Mouse (Mus musculus) hindbrain, embryonic 15.5 days (tissue): Measurements from ENCODE around the gene 3110082J24Rik. TPM values are rescaled to one million over a fixed set of nuclear protein-coding genes. Genes with fewer than 3 reads are reported as not detected.

Source experiments
- ATAC-seq: fragments of 200-750 bp; cut with Nextera tagmentation; 2 replicates; pipeline ENCODE4 v1.8.0; 2017; ENCODE audit warnings: low read depth, moderate number of reproducible peaks, moderate TSS enrichment; ENCODE audit not compliant: low FRiP score
- H3K27ac ChIP-seq: fragments of 300-500 bp; sonication (generic); replicated peaks from 2 replicates; pipeline ENCODE4 v1.5.1; 2015; ENCODE audit warnings: mild to moderate bottlenecking, inconsistent platforms
- H3K27me3 ChIP-seq: fragments of 300-500 bp; sonication (generic); 2 replicates; pipeline ENCODE4 v1.6.1; 2015; ENCODE audit warnings: control low read depth, inconsistent platforms
- H3K36me3 ChIP-seq: fragments of 300-500 bp; sonication (generic); 2 replicates; pipeline ENCODE4 v1.6.1; 2015; ENCODE audit warnings: control low read depth, inconsistent platforms
- H3K4me1 ChIP-seq: fragments of 300-500 bp; sonication (generic); replicated peaks from 2 replicates; pipeline ENCODE4 v1.6.1; 2015; ENCODE audit warnings: control low read depth, inconsistent platforms
- H3K4me2 ChIP-seq: fragments of 300-500 bp; sonication (generic); 2 replicates; pipeline ENCODE4 v1.6.1; 2015; ENCODE audit warnings: moderate library complexity, mild to moderate bottlenecking, inconsistent platforms
- H3K4me3 ChIP-seq: fragments of 300-500 bp; sonication (generic); 2 replicates; pipeline ENCODE4 v1.5.1; 2015; ENCODE audit warnings: mild to moderate bottlenecking, inconsistent platforms
- H3K9ac ChIP-seq: fragments of 300-500 bp; sonication (generic); 2 replicates; pipeline ENCODE4 v1.6.1; 2015; ENCODE audit warnings: inconsistent platforms
- H3K9me3 ChIP-seq: fragments of 300-500 bp; sonication (generic); 2 replicates; pipeline ENCODE4 v1.6.1; 2016; ENCODE audit warnings: control low read depth, inconsistent platforms
- WGBS: fragments of 180-500 bp; shearing (Covaris S2); methylation state at CpG from one replicate; pipeline ENCODE4 v1.1.7; 2015; 5-methylcytosine and 5-hydroxymethylcytosine counted together
- polyA plus RNA-seq: library from polyadenylated mRNA; unstranded; fragments of >200 nt; fragmentation: Nextera tagmentation; extraction: Ambion mirVana; gene quantifications from 2 replicates; pipeline ENCODE4 v1.2.1, GENCODE M21; 2015

The 3110082J24Rik gene
- 3.2 and 5.3 TPM in 2 replicates for polyA plus RNA-seq

- H3K36me3 ChIP-seq = no peaks in the 10 kb centered on the region
- H3K4me2 ChIP-seq = peak within 1 kb of the TSS; percentile 98
- H3K4me3 ChIP-seq = peak within 1 kb of the TSS; percentile 65
- peak; percentile 47; the same call in 1 of the 2 replicates for ATAC-seq
- no peaks in the 10 kb centered on the region for H3K27me3 ChIP-seq
- H3K4me1 ChIP-seq = peaks cover 55% of the 10 kb centered on the region
- no peaks in the 10 kb centered on the region for H3K9me3 ChIP-seq
- peak within 1 kb of the TSS; percentile 82 for H3K27ac ChIP-seq
- H3K9ac ChIP-seq = peak within 1 kb of the TSS; percentile 73
- WGBS = 0% methylated on average over 29 of the region's 29 CpGs
Measured at GRCm38 (mm10) chr5:30105668-30106300, at the start of gene 3110082J24Rik. 3110082J24Rik (minus strand) TSS chr5:30106086.

- Histone ChIP-seq H3K27ac (peak overlapping the region; percentile 93), H3K36me3 (no peaks in the 10 kb centered on the region), H3K9me3 (no peaks in the 10 kb centered on the region), H3K27me3 (no peaks in the 10 kb centered on the region), H3K9ac (peak overlapping the region; percentile 92), H3K4me2 (peak overlapping the region; percentile 77), H3K4me1 (peaks cover 30% of the 10 kb centered on the region), H3K4me3 (peak overlapping the region; percentile 93)
- WGBS = under 1% methylated on average over 31 of the region's 31 CpGs
- peak; percentile 73 for ATAC-seq
Measured at GRCm38 (mm10) chr5:30155395-30155792, 49.5 kb upstream of the 3110082J24Rik start.

- ATAC-seq = peak; percentile 91
- no peaks in the 10 kb centered on the region for H3K36me3 ChIP-seq
- under 1% methylated on average over 53 of the region's 53 CpGs for WGBS
- H3K9me3 ChIP-seq = no peaks in the 10 kb centered on the region
- peaks cover 30% of the 10 kb centered on the region for H3K4me1 ChIP-seq
- H3K4me2 ChIP-seq = peak within 1 kb of the TSS; percentile 77
- no peaks in the 10 kb centered on the region for H3K27me3 ChIP-seq
- H3K27ac ChIP-seq = peak within 1 kb of the TSS; percentile 93
- H3K4me3 ChIP-seq = peak within 1 kb of the TSS; percentile 93
- H3K9ac ChIP-seq = peak within 1 kb of the TSS; percentile 92
Measured at GRCm38 (mm10) chr5:30154474-30155394, 48.8 kb upstream of the 3110082J24Rik start, which contains the start of the genes Hadha and Hadhb. Hadha (minus strand) TSS chr5:30155162. Hadhb (plus strand) TSS chr5:30155248.

- H3K4me2 ChIP-seq = peak overlapping the region; percentile 77
- no peaks in the 10 kb centered on the region for H3K36me3 ChIP-seq
- H3K4me3 ChIP-seq = peak overlapping the region; percentile 93
- H3K9ac ChIP-seq = peak overlapping the region; percentile 92
- no peak overlapping the region; the same call in 1 of the 2 replicates for H3K27ac ChIP-seq
- no peaks in the 10 kb centered on the region for H3K9me3 ChIP-seq
- 22% methylated on average over 4 of the region's 4 CpGs for WGBS
- H3K27me3 ChIP-seq = no peaks in the 10 kb centered on the region
- peaks cover 30% of the 10 kb centered on the region for H3K4me1 ChIP-seq
- ATAC-seq = no peak
Measured at GRCm38 (mm10) chr5:30154013-30154412, 48.1 kb upstream of the 3110082J24Rik start.

GRCm38 (mm10) chr5:30153222-30153621, 47.3 kb upstream of the 3110082J24Rik start:
- Histone ChIP-seq H3K27me3 (no peaks in the 10 kb centered on the region), H3K4me2 (peak overlapping the region; percentile 77; the same call in 1 of the 2 replicates), H3K36me3 (no peaks in the 10 kb centered on the region), H3K27ac (no peak overlapping the region), H3K9ac (no peak overlapping the region), H3K9me3 (no peaks in the 10 kb centered on the region), H3K4me1 (peaks cover 30% of the 10 kb centered on the region), H3K4me3 (no peak overlapping the region)
- WGBS = 89% methylated on average over 2 of the region's 2 CpGs
- ATAC-seq = no peak

GRCm38 (mm10) chr5:30152413-30152812, 46.5 kb upstream of the 3110082J24Rik start:
- Histone ChIP-seq H3K4me3 (no peak overlapping the region), H3K9ac (no peak overlapping the region), H3K27me3 (no peaks in the 10 kb centered on the region), H3K27ac (no peak overlapping the region), H3K4me2 (no peak overlapping the region), H3K36me3 (no peaks in the 10 kb centered on the region), H3K4me1 (peaks cover 30% of the 10 kb centered on the region), H3K9me3 (no peaks in the 10 kb centered on the region)
- 81% methylated on average over 1 of the region's 1 CpGs for WGBS
- ATAC-seq = no peak

GRCm38 (mm10) chr5:30152007-30152406, 46.1 kb upstream of the 3110082J24Rik start:
- peaks cover 30% of the 10 kb centered on the region for H3K4me1 ChIP-seq
- H3K9ac ChIP-seq = no peak overlapping the region
- no peak overlapping the region for H3K4me2 ChIP-seq
- 69% methylated on average over 4 of the region's 4 CpGs for WGBS
- no peak overlapping the region for H3K4me3 ChIP-seq
- H3K36me3 ChIP-seq = no peaks in the 10 kb centered on the region; the same call in 1 of the 2 replicates
- H3K9me3 ChIP-seq = no peaks in the 10 kb centered on the region
- H3K27me3 ChIP-seq = no peaks in the 10 kb centered on the region
- ATAC-seq = no peak
- no peak overlapping the region for H3K27ac ChIP-seq

GRCm38 (mm10) chr5:30148133-30148920, 42.4 kb upstream of the 3110082J24Rik start:
- no peaks in the 10 kb centered on the region for H3K27me3 ChIP-seq
- no peak overlapping the region for H3K9ac ChIP-seq
- H3K36me3 ChIP-seq = peaks cover 32% of the 10 kb centered on the region
- no peak for ATAC-seq
- no peaks in the 10 kb centered on the region for H3K9me3 ChIP-seq
- no peak overlapping the region for H3K4me2 ChIP-seq
- no peak overlapping the region for H3K4me3 ChIP-seq
- H3K27ac ChIP-seq = no peak overlapping the region
- WGBS = 86% methylated on average over 5 of the region's 5 CpGs
- H3K4me1 ChIP-seq = peaks cover 12% of the 10 kb centered on the region

- no peak for ATAC-seq
- H3K4me2 ChIP-seq = no peak overlapping the region
- H3K27me3 ChIP-seq = no peaks in the 10 kb centered on the region
- H3K9ac ChIP-seq = no peak overlapping the region
- WGBS = 83% methylated on average over 6 of the region's 6 CpGs
- H3K4me1 ChIP-seq = peaks cover 3% of the 10 kb centered on the region
- H3K4me3 ChIP-seq = no peak overlapping the region
- H3K9me3 ChIP-seq = no peaks in the 10 kb centered on the region
- H3K27ac ChIP-seq = no peak overlapping the region
- peaks cover 50% of the 10 kb centered on the region for H3K36me3 ChIP-seq
Measured at GRCm38 (mm10) chr5:30146526-30146925, 40.6 kb upstream of the 3110082J24Rik start.

GRCm38 (mm10) chr5:30138193-30138592, 32.3 kb upstream of the 3110082J24Rik start:
- H3K4me3 ChIP-seq = no peak overlapping the region
- no peak overlapping the region for H3K4me2 ChIP-seq
- no peaks in the 10 kb centered on the region for H3K27me3 ChIP-seq
- H3K9me3 ChIP-seq = no peaks in the 10 kb centered on the region
- no peaks in the 10 kb centered on the region for H3K4me1 ChIP-seq
- 90% methylated on average over 4 of the region's 4 CpGs for WGBS
- H3K36me3 ChIP-seq = peaks cover 70% of the 10 kb centered on the region
- no peak overlapping the region for H3K27ac ChIP-seq
- H3K9ac ChIP-seq = no peak overlapping the region
- ATAC-seq = no peak

- peaks cover 71% of the 10 kb centered on the region for H3K36me3 ChIP-seq
Measured at GRCm38 (mm10) chr5:30137271-30137670, 31.4 kb upstream of the 3110082J24Rik start.

More at GRCm38 (mm10) chr5:30137271-30137670, 31.4 kb upstream of the 3110082J24Rik start:
- Histone ChIP-seq H3K4me3 (no peak overlapping the region), H3K4me2 (no peak overlapping the region), H3K9ac (no peak overlapping the region), H3K4me1 (no peaks in the 10 kb centered on the region), H3K27ac (no peak overlapping the region), H3K9me3 (no peaks in the 10 kb centered on the region), H3K27me3 (no peaks in the 10 kb centered on the region)
- WGBS = 90% methylated on average over 9 of the region's 9 CpGs
- ATAC-seq = no peak
